16 mouse cellular contexts compared by ENCODE assay signal in genomic region chr19:53942342-53942741, GRCm38 (mm10). TPM values are rescaled to one million over a fixed set of nuclear protein-coding genes. Genes with fewer than 3 reads are reported as not detected.
A peak's percentile ranks its signal among the peaks of the same experiment; 100 is the strongest.
DNase-seq lines count a peak whose midpoint lies in the region; ATAC-seq and TF ChIP-seq lines count a peak whose summit lies in the region.
"Had no signal": no experiment of that assay in that cellular context is flagged by ENCODE, and none has a peak within 500 bp of the region (broad histone marks: within the 10 kb centered on the region; RNA-seq: fewer than 3 reads in every experiment).

No protein-coding gene starts in this region.

- DNase-seq in lung, postnatal 4 days: no peak
- no peak for DNase-seq in thymus, postnatal 10 days (ENCODE audit: low spot score in 2 of 2)
- no peak for DNase-seq in kidney, adult 11 months
- DNase-seq: adrenal gland, postnatal 14 days; B cell, adult 2 months; heart, postnatal 10 days; kidney, adult 9 months; lung, adult 18-20 months; right cerebral cortex, adult 18-20 months; thymus, postnatal 36 days had no signal

- H3K79me2 ChIP-seq in myocyte (ENCODE audit: control insufficient read depth, insufficient read depth): peaks cover 21% of the 10 kb centered on the region

- no peak for ATAC-seq in forebrain, embryonic 12.5 days (ENCODE audit: low FRiP score)
- no peak for ATAC-seq in forebrain, embryonic 15.5 days (replicated peaks)
- ATAC-seq in lung, embryonic 15.5 days (ENCODE audit: borderline replicate concordance, extremely low read depth, low FRiP score, low TSS enrichment): no peak
- ATAC-seq in hindbrain, embryonic 15.5 days (ENCODE audit: low FRiP score, low read depth): no peak
- ATAC-seq: Patski had no signal

- no peak overlapping the region for H3K4me2 ChIP-seq in forebrain, embryonic 12.5 days
- H3K4me2 ChIP-seq in forebrain, embryonic 15.5 days (replicated peaks): no peak overlapping the region; the same call in 1 of the 2 replicates
- H3K4me2 ChIP-seq in lung, embryonic 15.5 days: peak overlapping the region; percentile 57; the same call in 1 of the 2 replicates
- H3K4me2 ChIP-seq in hindbrain, embryonic 15.5 days: peak overlapping the region; percentile 60
- peak overlapping the region; percentile 80 for H3K4me2 ChIP-seq in myocyte (ENCODE audit: low read depth)

- no peak for TF ChIP-seq POLR2A in myocyte (IDR thresholded peaks at IDR 0.05; ENCODE audit: insufficient read length, low read depth)

- no peak overlapping the region for H3K9ac ChIP-seq in forebrain, embryonic 12.5 days
- no peak overlapping the region for H3K9ac ChIP-seq in forebrain, embryonic 15.5 days (replicated peaks)
- H3K9ac ChIP-seq in lung, embryonic 15.5 days: no peak overlapping the region
- H3K9ac ChIP-seq in hindbrain, embryonic 15.5 days: peak overlapping the region; percentile 69; the same call in 1 of the 2 replicates

- H3K9me3 ChIP-seq in forebrain, embryonic 12.5 days: no peaks in the 10 kb centered on the region
- H3K9me3 ChIP-seq in forebrain, embryonic 15.5 days: no peaks in the 10 kb centered on the region
- H3K9me3 ChIP-seq in lung, embryonic 15.5 days: no peaks in the 10 kb centered on the region
- no peaks in the 10 kb centered on the region for H3K9me3 ChIP-seq in hindbrain, embryonic 15.5 days

- no peak overlapping the region for H3ac ChIP-seq in myocyte (ENCODE audit: control insufficient read depth, insufficient read length)

- H3K4me3 ChIP-seq in forebrain, embryonic 12.5 days (replicated peaks): 0 out of 2 replicates have a peak overlapping the region, but pooled peaks have one; percentile 7
- no peak overlapping the region for H3K4me3 ChIP-seq in forebrain, embryonic 15.5 days
- H3K4me3 ChIP-seq in lung, embryonic 15.5 days: no peak overlapping the region
- peak overlapping the region; percentile 95; the same call in 1 of the 2 replicates for H3K4me3 ChIP-seq in hindbrain, embryonic 15.5 days
- peak overlapping the region; percentile 62 for H3K4me3 ChIP-seq in myocyte

- WGBS in forebrain, embryonic 12.5 days: 95% methylated on average over 2 of the region's 2 CpGs
- 96% methylated on average over 2 of the region's 2 CpGs for WGBS in forebrain, embryonic 15.5 days
- WGBS in lung, embryonic 15.5 days: 80% methylated on average over 2 of the region's 2 CpGs
- WGBS in hindbrain, embryonic 15.5 days: 97% methylated on average over 2 of the region's 2 CpGs

- no peaks in the 10 kb centered on the region for H3K27me3 ChIP-seq in forebrain, embryonic 12.5 days
- H3K27me3 ChIP-seq in forebrain, embryonic 15.5 days: no peaks in the 10 kb centered on the region
- H3K27me3 ChIP-seq in lung, embryonic 15.5 days: no peaks in the 10 kb centered on the region
- no peaks in the 10 kb centered on the region for H3K27me3 ChIP-seq in hindbrain, embryonic 15.5 days
- no peaks in the 10 kb centered on the region for H3K27me3 ChIP-seq in myocyte (ENCODE audit: control insufficient read depth, insufficient read depth, insufficient read length)
- H3K27me3 ChIP-seq: Patski had no signal

- no peak overlapping the region for H3K27ac ChIP-seq in forebrain, embryonic 12.5 days
- no peak overlapping the region for H3K27ac ChIP-seq in forebrain, embryonic 15.5 days (replicated peaks)
- H3K27ac ChIP-seq in lung, embryonic 15.5 days: peak overlapping the region; percentile 41
- no peak overlapping the region for H3K27ac ChIP-seq in hindbrain, embryonic 15.5 days (replicated peaks)

- H3K36me3 ChIP-seq in forebrain, embryonic 12.5 days (replicated peaks): peaks cover 17% of the 10 kb centered on the region
- H3K36me3 ChIP-seq in forebrain, embryonic 15.5 days: peaks cover 16% of the 10 kb centered on the region
- peaks cover 10% of the 10 kb centered on the region; the same call in 1 of the 2 replicates for H3K36me3 ChIP-seq in lung, embryonic 15.5 days
- peaks cover 16% of the 10 kb centered on the region for H3K36me3 ChIP-seq in hindbrain, embryonic 15.5 days
- H3K36me3 ChIP-seq in myocyte (ENCODE audit: control insufficient read depth, insufficient read depth): no peaks in the 10 kb centered on the region

- H3K4me1 ChIP-seq in forebrain, embryonic 12.5 days: peaks cover 19% of the 10 kb centered on the region
- H3K4me1 ChIP-seq in forebrain, embryonic 15.5 days: peaks cover 25% of the 10 kb centered on the region
- H3K4me1 ChIP-seq in lung, embryonic 15.5 days: peaks cover 19% of the 10 kb centered on the region
- H3K4me1 ChIP-seq in hindbrain, embryonic 15.5 days (replicated peaks): peaks cover 27% of the 10 kb centered on the region

TF ChIP-seq in myocyte, 11 proteins besides CTCF, POLR2A, EP300 and RAD21:
- TF ChIP-seq MYOG (IDR thresholded peaks at IDR 0.05; ENCODE audit: control insufficient read depth in 1 of 3, insufficient read depth in 1 of 3, insufficient read length in 2 of 3, low read depth in 2 of 3) (no peak), USF1 (IDR thresholded peaks at IDR 0.05; ENCODE audit: low read depth) (no peak), CEBPB (IDR thresholded peaks at IDR 0.05; ENCODE audit: insufficient read depth, poor library complexity, severe bottlenecking) (no peak), E2F4 (IDR thresholded peaks at IDR 0.05; ENCODE audit: insufficient read depth) (no peak), REST (IDR thresholded peaks at IDR 0.05; ENCODE audit: insufficient read depth, insufficient read length) (no peak), TCF3 (IDR thresholded peaks at IDR 0.05; ENCODE audit: insufficient read length, low read depth) (no peak), SRF (IDR thresholded peaks at IDR 0.05; ENCODE audit: control insufficient read depth, insufficient read length, low read depth) (no peak), TCF12 (IDR thresholded peaks at IDR 0.05; ENCODE audit: insufficient read depth, poor library complexity, severe bottlenecking) (no peak)

RNA-seq across cellular contexts. Expression of gene Shoc2, which starts 1.8 kb away (rescaled TPM):
- 76.2 and 77.4 TPM in 2 replicates for polyA plus RNA-seq in forebrain, embryonic 12.5 days (2016; fragmentation: Nextera tagmentation; extraction: Ambion mirVana)
- polyA plus RNA-seq in forebrain, embryonic 15.5 days (2015; fragmentation: Nextera tagmentation; extraction: Ambion mirVana): 54.8 and 55.2 TPM in 2 replicates
- polyA plus RNA-seq in lung, embryonic 15.5 days (2015; fragmentation: Nextera tagmentation; extraction: Ambion mirVana): 41.6 and 43.6 TPM in 2 replicates
- polyA plus RNA-seq in hindbrain, embryonic 15.5 days (2015; fragmentation: Nextera tagmentation; extraction: Ambion mirVana): 59.3 and 64.6 TPM in 2 replicates
- 11.4 TPM for polyA plus RNA-seq in myocyte (2012; fragmentation: generic; extraction: Trizol)

RNA-seq across cellular contexts. Expression of gene Bbip1, which starts 2.1 kb away (rescaled TPM):
- 138 and 139 TPM in 2 replicates for polyA plus RNA-seq in forebrain, embryonic 12.5 days (2016; fragmentation: Nextera tagmentation; extraction: Ambion mirVana)
- polyA plus RNA-seq in forebrain, embryonic 15.5 days (2015; fragmentation: Nextera tagmentation; extraction: Ambion mirVana): 144 and 145 TPM in 2 replicates
- polyA plus RNA-seq in lung, embryonic 15.5 days (2015; fragmentation: Nextera tagmentation; extraction: Ambion mirVana): 58.0 and 58.9 TPM in 2 replicates
- 132 and 137 TPM in 2 replicates for polyA plus RNA-seq in hindbrain, embryonic 15.5 days (2015; fragmentation: Nextera tagmentation; extraction: Ambion mirVana)
- 31.0 TPM for polyA plus RNA-seq in myocyte (2012; fragmentation: generic; extraction: Trizol)

RNA-seq across cellular contexts. Expression of gene Pdcd4, which starts 50.3 kb away (rescaled TPM):
- polyA plus RNA-seq in forebrain, embryonic 12.5 days (2016; fragmentation: Nextera tagmentation; extraction: Ambion mirVana): 110 and 111 TPM in 2 replicates
- polyA plus RNA-seq in forebrain, embryonic 15.5 days (2015; fragmentation: Nextera tagmentation; extraction: Ambion mirVana): 90.4 and 94.7 TPM in 2 replicates
- polyA plus RNA-seq in lung, embryonic 15.5 days (2015; fragmentation: Nextera tagmentation; extraction: Ambion mirVana): 87.7 and 89.7 TPM in 2 replicates
- polyA plus RNA-seq in hindbrain, embryonic 15.5 days (2015; fragmentation: Nextera tagmentation; extraction: Ambion mirVana): 58.0 and 60.4 TPM in 2 replicates
- 8.4 TPM for polyA plus RNA-seq in myocyte (2012; fragmentation: generic; extraction: Trizol)

Comparison
In these comparisons a context has a peak if more than half of its experiments do, and no peak if none do; other contexts are left out.
1. H3K4me3 ChIP-seq: peak in forebrain, embryonic 12.5 days (single experiment), hindbrain, embryonic 15.5 days (single experiment) and myocyte (single experiment); none in forebrain, embryonic 15.5 days (single experiment) and lung, embryonic 15.5 days (single experiment).
2. H3K4me2 ChIP-seq: peak in lung, embryonic 15.5 days (single experiment), hindbrain, embryonic 15.5 days (single experiment) and myocyte (single experiment); none in forebrain, embryonic 12.5 days (single experiment) and forebrain, embryonic 15.5 days (single experiment).